Comparison of ENCODE assay signal across 26 mouse cellular contexts in the genomic region with DNA sequence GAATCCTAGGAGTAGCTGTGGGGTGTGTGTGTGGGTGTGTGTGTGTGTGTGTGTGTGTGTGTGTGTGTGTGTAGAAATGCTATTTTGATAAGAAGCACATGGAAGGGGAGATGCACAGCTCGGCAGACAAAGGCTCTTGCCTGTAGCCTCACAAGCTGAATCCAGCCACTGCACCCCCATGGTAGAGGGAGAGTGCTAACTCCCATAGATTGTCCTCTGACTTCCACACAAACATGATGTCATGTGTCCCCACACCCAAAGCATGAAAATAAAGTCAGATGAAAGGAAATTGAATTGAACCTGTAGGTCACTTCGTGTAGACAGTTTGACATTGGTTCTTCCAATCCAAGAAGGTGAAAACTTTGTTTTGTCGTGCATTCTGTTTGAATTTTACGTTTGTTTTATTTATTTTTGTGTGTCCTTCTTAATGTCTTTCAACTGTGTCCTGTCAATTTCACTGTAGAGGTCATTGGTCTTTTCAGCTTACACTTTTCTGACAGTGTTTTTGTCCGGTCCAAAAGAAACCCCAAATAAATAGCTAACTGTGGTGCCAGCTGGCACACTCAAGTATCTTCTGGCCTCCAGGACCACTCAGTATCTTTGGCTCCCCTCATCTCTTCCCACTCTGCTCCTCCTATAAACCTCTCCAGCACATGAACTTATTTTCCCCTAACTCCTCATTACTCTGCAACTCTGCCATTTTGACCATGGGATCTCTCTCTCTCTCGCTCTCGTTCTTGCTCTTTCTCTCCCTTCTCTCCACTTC. TPM values are rescaled to one million over a fixed set of nuclear protein-coding genes. Genes with fewer than 3 reads are reported as not detected.
A peak's percentile ranks its signal among the peaks of the same experiment; 100 is the strongest.
DNase-seq lines count a peak whose midpoint lies in the region; ATAC-seq and TF ChIP-seq lines count a peak whose summit lies in the region.
"Had no signal": no experiment of that assay in that cellular context is flagged by ENCODE, and none has a peak within 500 bp of the region (broad histone marks: within the 10 kb centered on the region; RNA-seq: fewer than 3 reads in every experiment).

No protein-coding gene starts in this region.

- H3K4me3 ChIP-seq in lung, embryonic 14.5 days (ENCODE audit: low read depth, low read length), result no peak overlapping the region
- no peak overlapping the region for H3K4me3 ChIP-seq in lung, embryonic 16.5 days (ENCODE audit: low read length)
- H3K4me3 ChIP-seq in forebrain, embryonic 11.5 days (ENCODE audit: low read depth, low read length), result no peak overlapping the region
- H3K4me3 ChIP-seq: embryonic facial prominence, embryonic 13.5 days; embryonic facial prominence, embryonic 15.5 days; erythroblast, embryonic 14.5 days; forebrain, embryonic 10.5 days; forebrain, embryonic 13.5 days; forebrain, embryonic 15.5 days had no signal

- no peaks in the 10 kb centered on the region for H3K9me3 ChIP-seq in lung, embryonic 14.5 days (ENCODE audit: low read depth, low read length)
- no peaks in the 10 kb centered on the region for H3K9me3 ChIP-seq in lung, embryonic 16.5 days (ENCODE audit: control insufficient read depth, low read length)
- no peaks in the 10 kb centered on the region for H3K9me3 ChIP-seq in forebrain, embryonic 11.5 days (ENCODE audit: control insufficient read depth, low read length)
- H3K9me3 ChIP-seq: embryonic facial prominence, embryonic 13.5 days; embryonic facial prominence, embryonic 15.5 days; forebrain, embryonic 10.5 days; forebrain, embryonic 13.5 days; forebrain, embryonic 15.5 days had no signal

- no peaks in the 10 kb centered on the region for H3K27me3 ChIP-seq in lung, embryonic 14.5 days (ENCODE audit: insufficient read depth, low read length)
- H3K27me3 ChIP-seq in lung, embryonic 16.5 days (ENCODE audit: control insufficient read depth, insufficient read depth, low read depth, low read length), result no peaks in the 10 kb centered on the region
- H3K27me3 ChIP-seq in forebrain, embryonic 11.5 days (ENCODE audit: control insufficient read depth, insufficient read depth, low read length), result no peaks in the 10 kb centered on the region
- H3K27me3 ChIP-seq: embryonic facial prominence, embryonic 13.5 days; embryonic facial prominence, embryonic 15.5 days; forebrain, embryonic 13.5 days; forebrain, embryonic 15.5 days had no signal

- peak; percentile 75 for DNase-seq in lung, embryonic 14.5 days
- no peak for DNase-seq in lung, postnatal 14 days
- DNase-seq in lung, postnatal 36 days, result no peak
- peak; percentile 19 for DNase-seq in lung, postnatal 10 days
- no peak for DNase-seq in lung, postnatal 4 days
- no peak for DNase-seq in forebrain, embryonic 11.5 days (ENCODE audit: low spot score)
- DNase-seq: adrenal gland, adult 2 months; adrenal gland, postnatal 10 days; adrenal gland, postnatal 25 days; cerebellum, adult 11 months; cerebellum, adult 18-20 months; cerebellum, adult 8-10 months; cerebellum, adult 9-11 months; cerebellum, postnatal 14 days; cerebellum, postnatal 36 days; embryo, embryonic 11 days had no signal

- no peak overlapping the region for H3K4me2 ChIP-seq in lung, embryonic 14.5 days
- H3K4me2 ChIP-seq in lung, embryonic 16.5 days (ENCODE audit: low read depth, low read length), result no peak overlapping the region
- H3K4me2 ChIP-seq in forebrain, embryonic 11.5 days (ENCODE audit: low read depth, low read length, severe bottlenecking), result no peak overlapping the region
- H3K4me2 ChIP-seq: embryonic facial prominence, embryonic 13.5 days; embryonic facial prominence, embryonic 15.5 days; forebrain, embryonic 13.5 days; forebrain, embryonic 15.5 days had no signal

- peak; percentile 86 for ATAC-seq in lung, embryonic 14.5 days (ENCODE audit: insufficient read depth)
- peak; percentile 93 for ATAC-seq in lung, embryonic 16.5 days (ENCODE audit: low read depth)
- no peak for ATAC-seq in forebrain, embryonic 11.5 days (replicated peaks; ENCODE audit: low FRiP score)
- ATAC-seq: forebrain, embryonic 13.5 days; forebrain, embryonic 15.5 days had no signal

- H3K27ac ChIP-seq in lung, embryonic 14.5 days (ENCODE audit: low read depth), result peak overlapping the region; percentile 48; the same call in 1 of the 2 replicates
- peak overlapping the region; percentile 72 for H3K27ac ChIP-seq in lung, embryonic 16.5 days (ENCODE audit: low read length)
- H3K27ac ChIP-seq in forebrain, embryonic 11.5 days (ENCODE audit: low read depth, low read length), result no peak overlapping the region
- H3K27ac ChIP-seq: embryonic facial prominence, embryonic 13.5 days; embryonic facial prominence, embryonic 15.5 days; forebrain, embryonic 10.5 days; forebrain, embryonic 13.5 days; forebrain, embryonic 15.5 days had no signal

- no peak overlapping the region for H3K9ac ChIP-seq in lung, embryonic 14.5 days
- H3K9ac ChIP-seq in lung, embryonic 16.5 days (ENCODE audit: low read length), result no peak overlapping the region
- H3K9ac ChIP-seq in forebrain, embryonic 11.5 days (ENCODE audit: low read length), result no peak overlapping the region
- H3K9ac ChIP-seq: embryonic facial prominence, embryonic 13.5 days; embryonic facial prominence, embryonic 15.5 days; forebrain, embryonic 13.5 days; forebrain, embryonic 15.5 days had no signal

- TF ChIP-seq CTCF in lung, embryonic 14.5 days (IDR thresholded peaks at IDR 0.05; ENCODE audit: low read depth), result no peak

- WGBS in lung, embryonic 14.5 days, result 53% methylated on average over 7 of the region's 7 CpGs
- 54% methylated on average over 7 of the region's 7 CpGs for WGBS in lung, embryonic 16.5 days
- WGBS in forebrain, embryonic 11.5 days, result 89% methylated on average over 7 of the region's 7 CpGs

- no peaks in the 10 kb centered on the region for H3K36me3 ChIP-seq in lung, embryonic 14.5 days (ENCODE audit: insufficient read depth)
- H3K36me3 ChIP-seq in lung, embryonic 16.5 days (ENCODE audit: control insufficient read depth, insufficient read depth, low read length), result no peaks in the 10 kb centered on the region
- no peaks in the 10 kb centered on the region for H3K36me3 ChIP-seq in forebrain, embryonic 11.5 days (ENCODE audit: control insufficient read depth, insufficient read depth, low read length)
- H3K36me3 ChIP-seq: embryonic facial prominence, embryonic 13.5 days; embryonic facial prominence, embryonic 15.5 days; forebrain, embryonic 10.5 days; forebrain, embryonic 15.5 days had no signal

- H3K4me1 ChIP-seq in lung, embryonic 14.5 days (ENCODE audit: insufficient read depth), result no peaks in the 10 kb centered on the region
- H3K4me1 ChIP-seq in lung, embryonic 16.5 days (replicated peaks; ENCODE audit: control insufficient read depth, insufficient read depth, low read length), result peaks cover 8% of the 10 kb centered on the region; the same call in 1 of the 2 replicates
- no peaks in the 10 kb centered on the region for H3K4me1 ChIP-seq in forebrain, embryonic 11.5 days (replicated peaks; ENCODE audit: control insufficient read depth, insufficient read depth, low read length)
- H3K4me1 ChIP-seq: embryonic facial prominence, embryonic 15.5 days; forebrain, embryonic 10.5 days; forebrain, embryonic 13.5 days; forebrain, embryonic 15.5 days had no signal

RNA-seq across cellular contexts. Expression of gene Gpbp1, which starts 26.7 kb away (rescaled TPM):
- polyA plus RNA-seq in lung, embryonic 14.5 days (2014; fragmentation: Nextera tagmentation; extraction: Ambion mirVana), result 92.2 and 97.4 TPM in 2 replicates
- 80.7 and 88.7 TPM in 2 replicates for polyA plus RNA-seq in lung, embryonic 16.5 days (2015; fragmentation: Nextera tagmentation; extraction: Ambion mirVana)
- 120 and 132 TPM in 2 replicates for polyA plus RNA-seq in forebrain, embryonic 11.5 days (2014; fragmentation: Nextera tagmentation; extraction: Ambion mirVana)

RNA-seq across cellular contexts. Expression of gene Gm49496, which starts 33.2 kb away (rescaled TPM):
- not detected in 2 replicates for polyA plus RNA-seq in lung, embryonic 14.5 days (2014; fragmentation: Nextera tagmentation; extraction: Ambion mirVana)
- polyA plus RNA-seq in lung, embryonic 16.5 days (2015; fragmentation: Nextera tagmentation; extraction: Ambion mirVana), result not detected in 2 replicates
- not detected in 2 replicates for polyA plus RNA-seq in forebrain, embryonic 11.5 days (2014; fragmentation: Nextera tagmentation; extraction: Ambion mirVana)
- polyA plus RNA-seq: adrenal gland, adult 2 months; brain, embryonic 14.5 days; C2C12; embryonic facial prominence, embryonic 11.5 days; embryonic facial prominence, embryonic 13.5 days; embryonic facial prominence, embryonic 15.5 days; erythroblast, embryonic 14.5 days; forebrain, embryonic 10.5 days; forebrain, embryonic 13.5 days; forebrain, embryonic 15.5 days had no signal

Comparison
In these comparisons a context has a peak if more than half of its experiments do, and no peak if none do; other contexts are left out.
1. DNase-seq: peak in lung, embryonic 14.5 days (single experiment) and lung, postnatal 10 days (single experiment); none in lung, postnatal 14 days (single experiment), lung, postnatal 36 days (single experiment), lung, postnatal 4 days (0 of 2) and forebrain, embryonic 11.5 days (single experiment).